Mouse (Mus musculus) embryonic facial prominence, embryonic 11.5 days (tissue): ENCODE results near the gene Gpr25. TPM values are rescaled to one million over a fixed set of nuclear protein-coding genes. Genes with fewer than 3 reads are reported as not detected.
A peak's percentile ranks its signal among the peaks of the same experiment; 100 is the strongest.

ENCODE experiments used
- ATAC-seq: fragments of 200-750 bp; cut with Nextera tagmentation; replicated peaks from 2 replicates; pipeline ENCODE4 v1.8.0; 2017; ENCODE audit warnings: low read depth; ENCODE audit not compliant: insufficient number of reproducible peaks, low FRiP score, low TSS enrichment
- DNase-seq: peaks from one replicate; pipeline ENCODE4 v3.0.0-alpha.2; 2015; ENCODE audit warnings: low spot score
- H3K27ac ChIP-seq: fragments of 300-500 bp; sonication (generic); replicated peaks from 2 replicates; pipeline ENCODE4 v1.5.1; 2014; ENCODE audit warnings: mild to moderate bottlenecking, low read depth, low read length, control low read depth
- H3K27me3 ChIP-seq: fragments of 300-500 bp; sonication (generic); 2 replicates; pipeline ENCODE4 v1.6.1; 2014; ENCODE audit warnings: mild to moderate bottlenecking, low read length, moderate library complexity, mixed read lengths; ENCODE audit not compliant: control insufficient read depth, insufficient read depth
- H3K36me3 ChIP-seq: fragments of 300-500 bp; sonication (generic); replicated peaks from 2 replicates; pipeline ENCODE4 v1.6.1; 2014; ENCODE audit warnings: low read depth, mild to moderate bottlenecking, low read length, moderate library complexity, mixed read lengths; ENCODE audit not compliant: control insufficient read depth, insufficient read depth
- H3K4me1 ChIP-seq: fragments of 300-500 bp; sonication (generic); 2 replicates; pipeline ENCODE4 v1.6.1; 2014; ENCODE audit warnings: low read length, mixed read lengths; ENCODE audit not compliant: control insufficient read depth, insufficient read depth
- H3K4me2 ChIP-seq: fragments of 300-500 bp; sonication (generic); 2 replicates; pipeline ENCODE4 v1.6.1; 2014; ENCODE audit warnings: low read depth, mild to moderate bottlenecking, control low read depth, low read length, moderate library complexity
- H3K4me3 ChIP-seq: fragments of 300-500 bp; sonication (generic); 2 replicates; pipeline ENCODE4 v1.5.1; 2014; ENCODE audit warnings: low read depth, low read length, control low read depth
- H3K9ac ChIP-seq: fragments of 300-500 bp; sonication (generic); replicated peaks from 2 replicates; pipeline ENCODE4 v1.6.1; 2014; ENCODE audit warnings: mild to moderate bottlenecking, control low read depth, low read length
- H3K9me3 ChIP-seq: fragments of 300-500 bp; sonication (generic); replicated peaks from 2 replicates; pipeline ENCODE4 v1.6.1; 2016; ENCODE audit warnings: mild to moderate bottlenecking, low read length, inconsistent platforms, mixed read lengths; ENCODE audit not compliant: control insufficient read depth
- WGBS: fragments of 180-500 bp; shearing (Covaris S2); extraction: QIAGEN DNeasy Blood & Tissue Kit; methylation state at CpG from one replicate; pipeline ENCODE4 v1.1.7; 2014; 5-methylcytosine and 5-hydroxymethylcytosine counted together
- polyA plus RNA-seq: library from polyadenylated mRNA; unstranded; fragments of >200 nt; fragmentation: Nextera tagmentation; extraction: Ambion mirVana; gene quantifications from 2 replicates; pipeline ENCODE4 v1.2.1, GENCODE M21; 2014

Gpr25 gene
- polyA plus RNA-seq, 1 experiment from 2014 or later = not detected

- no peaks in the 10 kb centered on the region for H3K9me3 ChIP-seq
- no peak overlapping the region for H3K4me2 ChIP-seq
- no peak for DNase-seq
- WGBS = 91% methylated on average over 8 of the region's 8 CpGs
- no peak overlapping the region for H3K4me3 ChIP-seq
- H3K27me3 ChIP-seq = no peaks in the 10 kb centered on the region
- no peaks in the 10 kb centered on the region; the same call in none of the 2 replicates for H3K36me3 ChIP-seq
- H3K27ac ChIP-seq = no peak overlapping the region
- peaks cover 12% of the 10 kb centered on the region for H3K4me1 ChIP-seq
- no peak overlapping the region for H3K9ac ChIP-seq
- ATAC-seq = no peak
These were observed 34.0 kb downstream of the Gpr25 start for GRCm38 (mm10) chr1:136226626-136227025.

GRCm38 (mm10) chr1:136225846-136226245 is 34.8 kb downstream of the Gpr25 start:
- no peak overlapping the region for H3K4me3 ChIP-seq
- DNase-seq (no peak), ATAC-seq (no peak)
- H3K36me3 ChIP-seq = no peaks in the 10 kb centered on the region; the same call in none of the 2 replicates
- H3K27ac ChIP-seq = no peak overlapping the region
- no peak overlapping the region for H3K9ac ChIP-seq
- H3K4me2 ChIP-seq = no peak overlapping the region
- 94% methylated on average over 8 of the region's 8 CpGs for WGBS
- H3K4me1 ChIP-seq = peaks cover 12% of the 10 kb centered on the region
- H3K27me3 ChIP-seq = no peaks in the 10 kb centered on the region
- no peaks in the 10 kb centered on the region for H3K9me3 ChIP-seq

GRCm38 (mm10) chr1:136223758-136224342 is 36.8 kb downstream of the Gpr25 start:
- H3K4me3 ChIP-seq = no peak overlapping the region
- no peak overlapping the region for H3K27ac ChIP-seq
- no peak for DNase-seq
- 89% methylated on average over 10 of the region's 10 CpGs for WGBS
- 0 out of 2 replicates have a peak, but pooled peaks cover 3% of the 10 kb centered on the region for H3K4me1 ChIP-seq
- no peak overlapping the region for H3K9ac ChIP-seq
- no peak for ATAC-seq
- H3K27me3 ChIP-seq = no peaks in the 10 kb centered on the region
- no peaks in the 10 kb centered on the region for H3K9me3 ChIP-seq
- H3K4me2 ChIP-seq = no peak overlapping the region
- H3K36me3 ChIP-seq = no peaks in the 10 kb centered on the region; the same call in none of the 2 replicates

- H3K36me3 ChIP-seq = no peaks in the 10 kb centered on the region; the same call in none of the 2 replicates
- no peaks in the 10 kb centered on the region for H3K4me1 ChIP-seq
- H3K9ac ChIP-seq = no peak overlapping the region
- ATAC-seq (no peak), DNase-seq (no peak)
- H3K4me2 ChIP-seq = no peak overlapping the region
- H3K9me3 ChIP-seq = no peaks in the 10 kb centered on the region
- WGBS = 87% methylated on average over 10 of the region's 10 CpGs
- H3K27ac ChIP-seq = no peak overlapping the region
- H3K27me3 ChIP-seq = no peaks in the 10 kb centered on the region
- H3K4me3 ChIP-seq = no peak overlapping the region
These were observed 38.3 kb downstream of the Gpr25 start for GRCm38 (mm10) chr1:136222386-136222785.

- H3K36me3 ChIP-seq = no peaks in the 10 kb centered on the region; the same call in 1 of the 2 replicates
These were observed 40.4 kb downstream of the Gpr25 start for GRCm38 (mm10) chr1:136220037-136220871.

GRCm38 (mm10) chr1:136214304-136214703 is 46.4 kb downstream of the Gpr25 start:
- Histone ChIP-seq H3K4me2 (no peak overlapping the region), H3K27ac (no peak overlapping the region), H3K27me3 (no peaks in the 10 kb centered on the region), H3K9me3 (no peaks in the 10 kb centered on the region), H3K9ac (no peak overlapping the region), H3K36me3 (no peaks in the 10 kb centered on the region; the same call in 1 of the 2 replicates), H3K4me3 (no peak overlapping the region), H3K4me1 (no peaks in the 10 kb centered on the region)
- ATAC-seq (no peak), DNase-seq (no peak)
- WGBS = 80% methylated on average over 15 of the region's 15 CpGs

More at GRCm38 (mm10) chr1:136220037-136220871, 40.4 kb downstream of the Gpr25 start:
- WGBS = 80% methylated on average over 10 of the region's 10 CpGs
- no peak overlapping the region for H3K4me3 ChIP-seq
- H3K9me3 ChIP-seq = no peaks in the 10 kb centered on the region
- H3K4me2 ChIP-seq = no peak overlapping the region
- no peaks in the 10 kb centered on the region for H3K27me3 ChIP-seq
- H3K4me1 ChIP-seq = no peaks in the 10 kb centered on the region
- H3K9ac ChIP-seq = no peak overlapping the region
- H3K27ac ChIP-seq = no peak overlapping the region
- DNase-seq = no peak
- ATAC-seq = no peak

GRCm38 (mm10) chr1:136212803-136213202 is 47.9 kb downstream of the Gpr25 start, which contains the start of gene Mroh3:
Mroh3 (minus strand) TSS chr1:136212828.
- no peak within 1 kb of the TSS for H3K4me3 ChIP-seq
- H3K27me3 ChIP-seq = no peaks in the 10 kb centered on the region
- no peaks in the 10 kb centered on the region for H3K4me1 ChIP-seq
- H3K9me3 ChIP-seq = no peaks in the 10 kb centered on the region
- H3K27ac ChIP-seq = no peak within 1 kb of the TSS
- WGBS = 36% methylated on average over 3 of the region's 3 CpGs
- no peak within 1 kb of the TSS for H3K9ac ChIP-seq
- DNase-seq = peak; percentile 68
- H3K4me2 ChIP-seq = no peak within 1 kb of the TSS
- H3K36me3 ChIP-seq = no peaks in the 10 kb centered on the region; the same call in 1 of the 2 replicates
- ATAC-seq = peak; percentile 70; the same call in 1 of the 2 replicates
